Mouse (Mus musculus): ENCODE measurements around the gene Sowaha. TPM values are rescaled to one million over a fixed set of nuclear protein-coding genes. Genes with fewer than 3 reads are reported as not detected.

The Sowaha gene
- polyA plus RNA-seq, 1 experiment from 2014 or later, result 0.31 TPM

- peak; percentile 57 for ATAC-seq
- H3K27ac ChIP-seq (ENCODE audit: low read length), result no peak overlapping the region
- H3K4me2 ChIP-seq (ENCODE audit: low read depth, low read length), result no peak overlapping the region
- no peaks in the 10 kb centered on the region for H3K9me3 ChIP-seq (ENCODE audit: control insufficient read depth, low read length)
- 0 out of 2 replicates have a peak, but pooled peaks cover 2% of the 10 kb centered on the region for H3K4me1 ChIP-seq (ENCODE audit: control insufficient read depth, insufficient read depth, low read length)
- H3K9ac ChIP-seq (ENCODE audit: low read depth, low read length), result no peak overlapping the region
- no peaks in the 10 kb centered on the region for H3K36me3 ChIP-seq (ENCODE audit: control insufficient read depth, insufficient read depth, low read length)
- 34% methylated on average over 8 of the region's 8 CpGs for WGBS
- H3K27me3 ChIP-seq (replicated peaks; ENCODE audit: control insufficient read depth, insufficient read depth, low read length), result no peaks in the 10 kb centered on the region; the same call in 1 of the 2 replicates
- H3K4me3 ChIP-seq (ENCODE audit: low read length), result no peak overlapping the region
These were observed 11.9 kb upstream of the Sowaha start for GRCm38 (mm10) chr11:53491954-53492401.

GRCm38 (mm10) chr11:53489421-53489820 lies 9.3 kb upstream of the Sowaha start:
- H3K27ac ChIP-seq (ENCODE audit: low read length), result no peak overlapping the region
- no peaks in the 10 kb centered on the region for H3K36me3 ChIP-seq (ENCODE audit: control insufficient read depth, insufficient read depth, low read length)
- H3K4me1 ChIP-seq (ENCODE audit: control insufficient read depth, insufficient read depth, low read length), result 0 out of 2 replicates have a peak, but pooled peaks cover 2% of the 10 kb centered on the region
- H3K4me2 ChIP-seq (ENCODE audit: low read depth, low read length), result no peak overlapping the region
- no peaks in the 10 kb centered on the region for H3K9me3 ChIP-seq (ENCODE audit: control insufficient read depth, low read length)
- 78% methylated on average over 9 of the region's 9 CpGs for WGBS
- no peak for ATAC-seq
- H3K9ac ChIP-seq (ENCODE audit: low read depth, low read length), result no peak overlapping the region
- H3K4me3 ChIP-seq (ENCODE audit: low read length), result no peak overlapping the region
- peaks cover 5% of the 10 kb centered on the region; the same call in 1 of the 2 replicates for H3K27me3 ChIP-seq (replicated peaks; ENCODE audit: control insufficient read depth, insufficient read depth, low read length)

GRCm38 (mm10) chr11:53489007-53489406 lies 8.9 kb upstream of the Sowaha start:
- H3K9me3 ChIP-seq (ENCODE audit: control insufficient read depth, low read length), result no peaks in the 10 kb centered on the region
- H3K36me3 ChIP-seq (ENCODE audit: control insufficient read depth, insufficient read depth, low read length), result no peaks in the 10 kb centered on the region
- H3K27ac ChIP-seq (ENCODE audit: low read length), result no peak overlapping the region
- H3K4me2 ChIP-seq (ENCODE audit: low read depth, low read length), result no peak overlapping the region
- peaks cover 5% of the 10 kb centered on the region; the same call in 1 of the 2 replicates for H3K27me3 ChIP-seq (replicated peaks; ENCODE audit: control insufficient read depth, insufficient read depth, low read length)
- no peak for ATAC-seq
- H3K4me1 ChIP-seq (ENCODE audit: control insufficient read depth, insufficient read depth, low read length), result 0 out of 2 replicates have a peak, but pooled peaks cover 2% of the 10 kb centered on the region
- 96% methylated on average over 5 of the region's 5 CpGs for WGBS
- H3K4me3 ChIP-seq (ENCODE audit: low read length), result no peak overlapping the region
- H3K9ac ChIP-seq (ENCODE audit: low read depth, low read length), result no peak overlapping the region

- peak overlapping the region; percentile 29 for H3K4me3 ChIP-seq (ENCODE audit: low read length)
- ATAC-seq, result peak; percentile 66
- H3K9ac ChIP-seq (ENCODE audit: low read depth, low read length), result no peak overlapping the region
- no peaks in the 10 kb centered on the region for H3K9me3 ChIP-seq (ENCODE audit: control insufficient read depth, low read length)
- 11% methylated on average over 27 of the region's 27 CpGs for WGBS
- H3K4me2 ChIP-seq (ENCODE audit: low read depth, low read length), result peak overlapping the region; percentile 52
- H3K27ac ChIP-seq (ENCODE audit: low read length), result no peak overlapping the region
- 0 out of 2 replicates have a peak, but pooled peaks cover 2% of the 10 kb centered on the region for H3K4me1 ChIP-seq (ENCODE audit: control insufficient read depth, insufficient read depth, low read length)
- H3K27me3 ChIP-seq (replicated peaks; ENCODE audit: control insufficient read depth, insufficient read depth, low read length), result peaks cover 5% of the 10 kb centered on the region; the same call in 1 of the 2 replicates
- H3K36me3 ChIP-seq (ENCODE audit: control insufficient read depth, insufficient read depth, low read length), result no peaks in the 10 kb centered on the region
These were observed 6.9 kb upstream of the Sowaha start for GRCm38 (mm10) chr11:53486822-53487594.

- no peak overlapping the region for H3K4me2 ChIP-seq (ENCODE audit: low read depth, low read length)
- H3K4me3 ChIP-seq (ENCODE audit: low read length), result no peak overlapping the region
- no peaks in the 10 kb centered on the region for H3K9me3 ChIP-seq (ENCODE audit: control insufficient read depth, low read length)
- H3K4me1 ChIP-seq (ENCODE audit: control insufficient read depth, insufficient read depth, low read length), result 0 out of 2 replicates have a peak, but pooled peaks cover 2% of the 10 kb centered on the region
- H3K36me3 ChIP-seq (ENCODE audit: control insufficient read depth, insufficient read depth, low read length), result no peaks in the 10 kb centered on the region
- no peak overlapping the region for H3K9ac ChIP-seq (ENCODE audit: low read depth, low read length)
- peaks cover 5% of the 10 kb centered on the region; the same call in 1 of the 2 replicates for H3K27me3 ChIP-seq (replicated peaks; ENCODE audit: control insufficient read depth, insufficient read depth, low read length)
- no peak for ATAC-seq
- H3K27ac ChIP-seq (ENCODE audit: low read length), result no peak overlapping the region
- WGBS, result 69% methylated on average over 3 of the region's 3 CpGs
These were observed 6.3 kb upstream of the Sowaha start for GRCm38 (mm10) chr11:53486351-53486750.

GRCm38 (mm10) chr11:53485719-53486118 lies 5.6 kb upstream of the Sowaha start:
- Histone ChIP-seq H3K27me3 (replicated peaks; ENCODE audit: control insufficient read depth, insufficient read depth, low read length) (peaks cover 8% of the 10 kb centered on the region; the same call in 1 of the 2 replicates), H3K4me3 (ENCODE audit: low read length) (no peak overlapping the region), H3K4me2 (ENCODE audit: low read depth, low read length) (no peak overlapping the region), H3K9ac (ENCODE audit: low read depth, low read length) (no peak overlapping the region), H3K4me1 (ENCODE audit: control insufficient read depth, insufficient read depth, low read length) (0 out of 2 replicates have a peak, but pooled peaks cover 2% of the 10 kb centered on the region), H3K36me3 (ENCODE audit: control insufficient read depth, insufficient read depth, low read length) (no peaks in the 10 kb centered on the region), H3K27ac (ENCODE audit: low read length) (no peak overlapping the region), H3K9me3 (ENCODE audit: control insufficient read depth, low read length) (no peaks in the 10 kb centered on the region)
- 47% methylated on average over 3 of the region's 3 CpGs for WGBS
- ATAC-seq, result no peak

- WGBS, result 59% methylated on average over 9 of the region's 9 CpGs
- no peak overlapping the region for H3K9ac ChIP-seq (ENCODE audit: low read depth, low read length)
- peak; percentile 72 for ATAC-seq
- no peaks in the 10 kb centered on the region for H3K9me3 ChIP-seq (ENCODE audit: control insufficient read depth, low read length)
- no peaks in the 10 kb centered on the region for H3K36me3 ChIP-seq (ENCODE audit: control insufficient read depth, insufficient read depth, low read length)
- H3K4me3 ChIP-seq (ENCODE audit: low read length), result no peak overlapping the region
- peaks cover 16% of the 10 kb centered on the region; the same call in 1 of the 2 replicates for H3K4me1 ChIP-seq (ENCODE audit: control insufficient read depth, insufficient read depth, low read length)
- H3K4me2 ChIP-seq (ENCODE audit: low read depth, low read length), result no peak overlapping the region
- H3K27ac ChIP-seq (ENCODE audit: low read length), result peak overlapping the region; percentile 27; the same call in 1 of the 2 replicates
- H3K27me3 ChIP-seq (replicated peaks; ENCODE audit: control insufficient read depth, insufficient read depth, low read length), result peaks cover 29% of the 10 kb centered on the region
These were observed 3.3 kb upstream of the Sowaha start for GRCm38 (mm10) chr11:53483159-53483891.

- Histone ChIP-seq H3K27me3 (replicated peaks; ENCODE audit: control insufficient read depth, insufficient read depth, low read length) (peaks cover 37% of the 10 kb centered on the region), H3K9ac (ENCODE audit: low read depth, low read length) (no peak overlapping the region), H3K9me3 (ENCODE audit: control insufficient read depth, low read length) (no peaks in the 10 kb centered on the region), H3K4me3 (ENCODE audit: low read length) (no peak overlapping the region), H3K4me2 (ENCODE audit: low read depth, low read length) (no peak overlapping the region), H3K36me3 (ENCODE audit: control insufficient read depth, insufficient read depth, low read length) (no peaks in the 10 kb centered on the region), H3K4me1 (ENCODE audit: control insufficient read depth, insufficient read depth, low read length) (peaks cover 15% of the 10 kb centered on the region; the same call in 1 of the 2 replicates), H3K27ac (ENCODE audit: low read length) (no peak overlapping the region)
- ATAC-seq, result no peak
- WGBS, result 69% methylated on average over 4 of the region's 4 CpGs
These were observed 1.1 kb upstream of the Sowaha start for GRCm38 (mm10) chr11:53481088-53481730.

Data from intestine, embryonic 16.5 days (tissue).